Mouse (Mus musculus): ENCODE data around the gene Cenpt. TPM values are rescaled to one million over a fixed set of nuclear protein-coding genes. Genes with fewer than 3 reads are reported as not detected.

Gene Cenpt
- 1 to 10 TPM; 1.9 to 3.9 TPM for total RNA-seq (2021)
- long read RNA-seq, experiment 1, transcript Cenpt-201 (13 exons, 1,814 nt): major isoform, 6 of 10 reads
- long read RNA-seq, experiment 1, partial matches to known transcripts: 0 of 10 reads
- long read RNA-seq, experiment 1, other reads (novel, unspliced or antisense): 4 of 10 reads
- long read RNA-seq, experiment 2, partial matches to known transcripts: 0 of 2 reads
- long read RNA-seq, experiment 2, other reads (novel, unspliced or antisense): 1 of 2 reads

DNA sequence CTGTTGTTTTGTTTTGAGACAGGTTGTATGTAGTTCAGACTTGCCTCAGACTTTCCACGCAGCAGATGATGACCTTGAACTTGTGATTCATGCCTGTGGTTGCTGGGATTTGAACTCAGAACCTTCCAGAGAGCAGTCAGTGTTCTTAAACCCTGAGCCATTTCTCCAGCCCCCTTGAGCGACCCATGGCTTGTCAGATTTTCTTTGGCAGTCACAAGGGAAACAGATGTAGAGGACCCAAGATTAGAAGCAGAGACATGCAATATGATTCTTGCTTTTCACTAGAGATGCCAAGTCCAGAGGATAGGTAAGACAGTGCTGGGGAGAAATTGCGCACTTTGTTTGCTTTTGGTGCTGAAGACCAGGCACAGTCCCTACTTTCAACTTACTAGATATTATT, at the start of gene Cenpt:
TSS of gene Cenpt (minus strand) at position 101 of the 400 bp plus-strand sequence.
- intact Hi-C loops (cut with DNase I; ENCODE audit: low total_unique reads): no loop called here
- DNase-seq: no peak

DNA sequence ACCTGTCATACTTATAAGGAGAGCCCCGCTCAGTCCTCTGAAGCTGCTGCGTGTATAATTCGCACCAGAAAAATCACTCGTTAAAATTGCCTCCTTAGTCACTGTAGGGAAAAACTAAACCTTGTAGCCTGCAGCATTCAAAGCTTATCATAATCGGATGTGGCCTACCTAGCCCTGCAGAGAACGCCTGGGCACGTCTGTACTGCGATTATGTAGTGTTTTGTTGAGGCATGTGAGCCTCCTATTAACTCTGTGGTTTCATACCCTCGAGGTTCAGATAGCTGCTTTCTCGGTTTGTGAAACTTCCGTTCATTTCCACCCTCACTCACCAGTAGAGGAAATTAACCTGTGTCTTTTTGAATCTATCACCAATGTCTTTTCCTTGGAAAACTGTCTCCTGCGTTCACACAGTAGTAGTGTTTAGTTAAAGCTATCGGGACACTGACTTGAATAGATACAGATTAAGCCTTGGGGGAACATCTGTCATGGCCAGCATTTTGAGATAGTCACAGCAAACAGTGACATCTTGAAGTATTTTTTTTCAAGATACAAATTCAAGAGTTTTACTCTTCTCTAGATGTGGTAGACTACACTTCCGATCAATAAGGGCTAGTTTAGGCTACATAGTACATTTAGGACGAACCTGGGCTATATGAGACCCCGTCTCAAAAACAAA, 48.0 kb upstream of the Cenpt start:
- intact Hi-C loops (cut with DNase I; ENCODE audit: low total_unique reads): no loop called here
- no peak for DNase-seq

DNA sequence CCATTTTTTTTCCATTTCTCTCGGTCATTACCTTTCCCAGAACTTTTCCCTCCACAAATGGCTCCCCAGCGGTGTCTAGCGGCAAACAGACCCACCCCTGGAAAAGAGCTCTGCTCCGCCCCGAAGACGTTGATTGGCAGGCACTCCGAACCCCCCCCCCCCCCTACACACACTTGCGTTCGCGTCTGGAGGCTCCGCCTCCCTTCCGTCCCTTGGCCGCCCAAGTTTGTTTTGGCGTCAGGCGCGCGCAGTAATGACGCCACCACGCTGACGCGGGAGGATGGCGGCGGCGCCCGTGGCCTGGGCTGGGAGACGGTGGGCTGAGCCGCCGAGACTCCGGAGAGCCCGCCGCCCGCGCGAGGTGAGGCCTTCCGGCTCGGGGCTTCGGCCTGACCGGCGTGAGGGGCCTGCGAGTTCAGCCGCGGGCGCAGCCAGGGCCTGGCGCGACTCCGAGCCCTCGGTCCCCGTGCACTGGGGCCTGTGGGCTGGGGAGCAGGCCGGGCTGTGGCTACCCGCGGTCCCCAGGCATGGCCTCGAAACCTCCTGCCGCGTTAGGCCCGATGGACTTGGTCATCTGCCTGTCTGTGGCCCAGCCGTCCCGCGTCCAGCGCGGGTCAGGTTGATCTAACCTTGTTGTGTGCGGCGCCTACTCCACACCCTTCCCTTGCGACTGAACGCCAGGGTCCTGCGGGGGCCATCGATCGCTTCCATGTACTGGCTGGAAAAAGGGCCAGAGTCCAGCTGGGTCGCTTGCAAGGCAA, 47.3 kb upstream of the Cenpt start, which contains the start of gene Pskh1:
TSS of gene Pskh1 (plus strand) at position 262 of the 761 bp plus-strand sequence.
- intact Hi-C loops (cut with DNase I; ENCODE audit: low total_unique reads): no loop called here
- peak; percentile 91 for DNase-seq

DNA sequence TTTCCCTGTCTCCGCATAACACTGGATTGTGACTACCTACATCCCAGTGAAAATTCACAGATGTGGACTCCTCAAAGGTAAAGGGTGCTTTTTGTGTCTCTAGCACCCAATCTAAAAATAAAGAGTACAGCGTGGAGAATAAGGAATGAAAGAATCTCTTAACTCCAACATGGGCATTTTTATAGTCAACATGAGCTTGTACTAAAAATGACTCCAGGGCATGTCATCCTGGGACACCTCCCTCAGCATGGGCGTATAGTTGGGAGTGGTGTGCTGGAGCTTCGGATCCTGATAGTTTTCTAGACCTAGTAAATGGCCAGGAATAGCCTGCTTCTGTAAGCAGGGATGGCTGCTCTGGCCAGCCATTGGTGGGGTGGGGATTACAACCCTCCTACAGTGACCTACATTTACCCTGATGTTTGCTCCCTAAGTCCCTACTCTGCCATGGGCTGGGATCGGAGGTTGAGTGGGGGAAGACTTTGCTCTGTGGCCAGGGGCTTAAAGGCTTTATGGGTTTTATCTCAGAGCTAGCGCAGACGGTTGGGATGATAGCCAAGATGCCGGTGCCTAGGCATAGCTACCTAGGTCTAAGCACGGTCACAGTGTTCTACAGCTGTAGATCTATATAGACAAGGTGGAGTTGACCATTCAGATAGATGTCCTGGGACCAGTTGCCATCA, 44.9 kb upstream of the Cenpt start:
- intact Hi-C loops (cut with DNase I; ENCODE audit: low total_unique reads): no loop called here
- DNase-seq: no peak

DNA sequence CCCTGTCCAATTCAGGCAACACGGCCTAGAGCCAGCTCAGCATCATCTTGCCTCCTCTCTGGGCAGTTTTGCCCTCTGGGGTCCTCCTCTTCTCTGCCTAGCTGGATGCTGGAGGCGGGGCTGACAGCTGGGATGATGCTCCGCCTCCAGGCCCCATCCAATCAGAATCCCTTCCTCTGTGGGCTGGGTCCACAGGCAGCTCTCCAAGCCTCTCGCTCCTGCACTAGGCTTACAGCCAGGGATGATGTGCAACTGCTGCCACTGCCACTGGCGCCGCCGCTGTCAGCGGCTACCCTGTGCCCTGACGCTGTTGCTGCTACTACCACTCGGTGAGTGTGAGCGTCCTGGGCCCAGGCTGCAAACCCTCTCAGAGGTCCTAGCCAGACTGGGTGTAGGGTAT, 40.3 kb upstream of the Cenpt start, which contains the start of gene Nrn1l:
TSS of gene Nrn1l (plus strand) at position 229 of the 400 bp plus-strand sequence.
- intact Hi-C loops (cut with DNase I; ENCODE audit: low total_unique reads): no loop called here
- DNase-seq: peak; percentile 86

DNA sequence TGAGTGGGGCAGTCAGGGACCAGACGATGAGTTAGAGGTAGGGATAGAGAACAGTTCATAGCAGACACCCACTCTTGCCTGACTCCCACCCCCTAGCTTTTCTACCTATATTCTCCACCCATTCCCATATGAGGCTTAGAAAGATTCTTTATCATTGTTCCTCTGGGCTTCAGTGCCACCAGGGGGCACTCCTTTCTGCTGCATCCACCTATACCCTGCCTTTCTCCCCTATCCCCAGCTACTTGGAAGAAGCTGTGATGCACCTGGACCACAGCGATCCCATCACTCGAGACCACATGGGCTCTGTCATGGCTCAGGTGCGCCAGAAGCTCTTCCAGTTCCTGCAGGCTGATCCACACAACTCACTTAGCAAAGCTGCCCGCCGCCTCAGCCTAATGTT, 39.4 kb upstream of the Cenpt start:
- DNase-seq: no peak
- intact Hi-C loops (cut with DNase I; ENCODE audit: low total_unique reads): no loop called here

DNA sequence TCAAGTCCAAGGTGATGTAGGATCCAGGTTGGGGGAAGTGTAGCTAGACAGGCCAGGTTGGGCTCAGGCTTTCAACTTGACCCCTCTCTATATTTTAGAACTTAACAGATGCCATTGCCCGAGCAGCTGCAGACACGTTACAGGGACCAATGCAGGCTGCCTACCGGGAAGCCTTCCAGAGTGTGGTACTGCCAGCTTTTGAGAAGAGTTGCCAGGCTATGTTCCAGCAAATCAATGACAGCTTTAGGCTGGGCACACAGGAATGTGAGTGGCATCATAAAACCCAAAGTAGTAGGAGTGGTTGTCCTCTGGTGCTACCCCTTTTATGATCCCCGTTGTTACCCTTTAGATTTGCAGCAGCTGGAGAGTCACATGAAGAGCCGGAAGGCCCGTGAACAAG, 37.8 kb upstream of the Cenpt start:
- peak; percentile 59 for DNase-seq
- intact Hi-C loops (cut with DNase I; ENCODE audit: low total_unique reads): no loop called here

DNA sequence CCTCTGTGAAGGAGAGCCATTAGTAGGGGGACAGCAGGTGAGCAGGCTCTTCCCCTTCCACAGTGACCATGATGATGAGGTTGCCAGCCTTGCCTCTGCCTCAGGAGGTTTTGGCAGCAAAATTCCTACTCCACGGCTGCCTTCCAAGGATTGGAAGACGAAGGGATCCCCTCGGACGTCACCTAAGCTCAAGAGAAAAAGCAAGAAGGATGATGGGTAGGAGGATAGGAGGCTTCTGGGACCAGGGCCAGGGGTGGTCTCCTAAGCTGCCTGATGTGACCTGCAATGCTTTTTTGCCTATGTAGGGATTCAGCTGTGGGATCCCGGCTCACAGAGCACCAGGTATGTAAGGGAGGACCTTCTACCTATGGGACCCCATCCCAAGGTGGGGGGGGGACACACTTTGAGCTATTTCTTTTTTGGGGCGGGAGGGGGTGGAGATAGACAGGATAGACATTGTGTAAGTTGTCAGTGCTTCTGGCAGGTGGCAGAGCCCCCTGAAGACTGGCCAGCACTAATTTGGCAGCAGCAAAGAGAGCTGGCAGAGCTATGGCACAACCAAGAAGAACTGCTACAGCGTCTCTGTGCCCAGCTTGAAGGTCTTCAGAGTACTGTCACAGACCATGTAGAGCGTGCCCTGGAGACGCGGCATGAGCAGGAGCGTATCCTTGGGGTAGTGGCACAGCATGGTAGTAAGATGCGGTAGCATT, 36.8 kb upstream of the Cenpt start:
- intact Hi-C loops (cut with DNase I; ENCODE audit: low total_unique reads): no loop called here
- no peak for DNase-seq

DNA sequence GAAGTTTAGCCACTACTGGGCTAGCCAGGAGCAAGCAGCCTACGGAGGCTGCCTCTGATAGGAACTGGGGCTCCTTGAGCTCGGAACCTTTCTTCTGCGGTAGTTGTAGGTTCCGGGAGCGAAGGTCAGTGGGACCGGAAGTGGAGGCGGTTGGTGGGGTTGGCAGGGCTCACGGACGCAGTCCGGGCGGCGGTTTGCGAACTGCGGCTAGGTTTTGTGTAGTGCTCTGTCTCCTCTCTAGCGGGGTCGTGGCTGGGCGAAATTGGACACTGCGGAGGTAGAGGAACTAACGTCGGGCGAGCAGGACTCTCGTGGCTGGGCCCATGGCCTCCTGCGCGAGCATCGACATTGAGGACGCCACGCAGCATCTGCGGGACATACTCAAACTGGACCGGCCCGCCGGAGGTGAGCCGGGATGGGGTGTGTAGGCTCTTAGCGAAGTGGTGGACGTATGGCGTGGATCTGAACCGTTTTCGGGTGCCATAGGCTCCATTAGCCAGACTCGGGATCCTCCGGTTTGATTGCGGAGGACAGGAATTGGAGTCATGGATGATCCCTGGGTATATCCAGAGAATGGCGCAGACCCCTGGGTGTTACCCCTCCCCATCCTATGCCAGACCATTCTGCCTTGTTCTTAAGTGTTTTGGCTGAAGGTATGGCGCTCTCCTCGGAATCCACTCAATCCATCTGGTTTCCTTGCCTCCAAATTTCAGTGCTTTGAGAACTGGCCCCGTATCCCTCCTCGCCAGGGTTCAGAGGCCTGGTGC, 27.9 kb upstream of the Cenpt start, which contains the start of gene Edc4:
TSS of gene Edc4 (plus strand) at position 128 of the 767 bp plus-strand sequence.
- intact Hi-C loops (cut with DNase I; ENCODE audit: low total_unique reads): no loop called here
- DNase-seq: peak; percentile 82

DNA sequence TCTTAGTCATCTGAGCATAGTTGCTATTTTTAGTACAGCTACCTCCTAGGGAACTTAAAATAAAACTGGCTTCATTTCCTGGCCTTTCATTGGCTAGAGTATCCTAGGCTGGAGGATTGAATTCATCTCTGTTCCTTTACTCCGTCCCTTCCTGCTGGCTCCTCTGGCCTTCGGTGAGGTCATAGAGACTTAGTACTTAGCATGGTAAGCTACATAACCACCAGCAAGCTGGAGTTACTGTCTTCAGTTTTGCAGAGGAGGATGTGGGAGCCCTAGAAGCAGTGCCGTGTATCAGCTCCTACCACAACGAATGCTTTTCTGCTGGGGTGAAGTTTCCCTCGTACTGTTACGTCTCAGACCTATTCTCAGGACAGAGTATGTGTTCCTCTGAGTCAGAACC, 21.2 kb upstream of the Cenpt start:
- DNase-seq: peak; percentile 30
- intact Hi-C loops (cut with DNase I; ENCODE audit: low total_unique reads): no loop called here

DNA sequence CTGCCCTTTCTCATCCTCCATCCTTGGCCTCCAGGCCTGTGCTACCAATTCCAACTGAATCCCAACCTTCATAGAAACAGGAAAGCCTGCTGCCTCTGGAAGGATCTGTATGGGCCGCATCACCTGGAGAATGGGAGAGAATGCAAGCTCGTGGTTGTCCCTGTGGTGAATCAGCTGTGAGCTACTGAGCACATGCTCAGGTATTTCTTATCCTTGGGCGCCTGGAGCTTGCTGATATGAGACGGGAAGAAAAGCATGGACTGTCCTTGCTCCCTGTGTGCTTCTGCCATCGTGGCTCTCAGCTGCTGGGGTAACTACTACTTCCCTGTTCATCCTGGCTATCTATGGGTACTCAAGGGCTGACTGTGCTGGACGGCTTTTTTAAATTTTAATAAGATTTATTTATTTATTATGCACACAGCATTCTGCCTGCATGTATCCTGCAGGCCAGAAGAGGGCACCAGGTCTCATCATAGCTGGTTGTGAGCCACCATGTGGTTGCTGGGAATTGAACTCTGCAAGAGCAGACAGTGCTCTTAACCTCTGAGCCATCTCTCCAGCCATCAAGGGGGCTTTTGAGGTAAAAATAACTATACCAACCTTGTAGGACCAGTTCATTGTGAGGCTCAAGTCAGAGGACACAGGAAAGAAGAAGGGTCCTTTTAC, 13.4 kb upstream of the Cenpt start:
- no peak for DNase-seq

DNA sequence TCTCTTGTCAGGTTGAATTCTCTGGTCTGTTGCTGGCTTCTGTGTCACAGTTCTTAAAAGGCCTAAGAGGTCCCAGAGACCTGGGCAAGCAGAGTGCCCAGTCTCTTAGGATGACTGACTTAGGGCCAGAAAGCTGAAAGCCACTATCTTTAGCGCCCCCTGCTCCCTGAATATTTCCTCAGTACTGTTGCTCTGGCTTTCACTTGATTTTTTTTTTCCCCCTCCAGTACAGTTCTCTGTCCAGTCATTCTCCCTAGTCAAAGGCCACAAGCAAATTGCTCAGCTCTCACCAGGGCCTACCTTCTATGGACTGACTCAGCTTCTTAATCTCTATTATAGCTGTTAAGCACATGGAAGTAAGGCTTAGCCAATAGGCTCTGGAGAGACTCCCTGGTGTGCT, 8.9 kb upstream of the Cenpt start:
- DNase-seq: no peak
- intact Hi-C loops (cut with DNase I; ENCODE audit: low total_unique reads): no loop called here

More for the DNA sequence above, 13.4 kb upstream of the Cenpt start:
- intact Hi-C loops (cut with DNase I; ENCODE audit: low total_unique reads): no loop called here

DNA sequence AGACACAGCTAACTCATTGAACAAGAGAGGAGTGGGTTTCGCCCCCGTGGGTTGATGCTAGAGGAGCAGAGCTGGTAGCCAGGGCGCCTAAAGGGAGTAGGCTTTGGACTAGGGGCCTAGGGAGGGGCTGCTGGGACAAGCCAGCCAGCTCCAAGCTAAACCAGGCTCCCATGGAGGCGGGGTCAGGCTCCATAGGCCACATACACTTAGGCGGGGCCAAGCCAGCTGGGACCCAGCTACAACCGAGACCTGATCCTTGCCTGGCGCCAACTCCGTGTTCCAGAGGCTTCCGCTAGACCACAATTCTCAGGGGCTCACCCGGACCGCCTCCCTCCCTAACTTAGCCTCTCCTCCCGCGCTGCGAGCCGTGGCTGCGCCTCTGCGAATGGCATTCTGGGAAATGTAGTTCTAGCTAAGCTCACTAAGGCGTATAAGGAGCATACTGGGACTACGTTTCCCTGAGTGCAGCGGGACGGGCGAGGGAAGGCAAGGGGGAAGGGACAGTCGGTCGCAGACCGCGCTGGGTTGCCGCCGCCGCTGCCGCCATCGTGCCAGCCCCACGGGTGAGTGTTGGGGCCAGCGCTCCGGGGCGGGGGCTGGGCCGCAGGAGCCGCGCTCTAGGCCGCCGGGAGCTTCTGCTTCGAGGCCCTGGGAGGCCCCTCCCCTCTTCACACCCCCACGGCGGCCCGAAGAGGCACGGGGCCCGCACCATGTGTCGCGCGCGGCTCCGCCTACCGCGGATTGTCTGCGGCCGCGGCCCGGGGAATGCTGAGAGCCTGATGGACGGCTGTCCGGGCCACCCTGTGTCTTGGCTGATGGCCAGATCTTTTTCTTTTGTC, 7.3 kb upstream of the Cenpt start, which contains the start of gene Nutf2:
TSS of gene Nutf2 (plus strand) at position 438 of the 839 bp plus-strand sequence.
- peak; percentile 97 for DNase-seq
- intact Hi-C loops (cut with DNase I; ENCODE audit: low total_unique reads): no loop called here

DNA sequence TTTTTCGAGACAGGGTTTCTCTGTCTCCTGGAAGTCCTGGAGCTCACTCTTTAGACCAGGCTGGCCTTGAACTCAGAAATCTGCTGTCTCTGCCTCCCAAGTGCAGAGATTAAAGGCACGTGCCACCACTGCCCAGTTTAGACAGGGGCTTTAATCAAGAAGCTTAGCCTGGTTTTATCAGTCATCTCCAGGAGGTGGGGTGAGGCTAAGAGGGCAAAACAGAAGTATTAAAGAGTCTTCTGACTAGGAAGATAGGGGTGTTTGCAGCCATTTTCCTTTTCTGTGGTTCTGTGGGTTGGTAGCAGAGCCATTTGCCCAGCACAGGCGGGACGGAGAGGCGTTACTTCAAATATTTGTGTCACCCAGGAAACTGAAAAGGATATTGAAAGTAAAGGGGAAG, 6.2 kb upstream of the Cenpt start:
- no peak for DNase-seq
- intact Hi-C loops (cut with DNase I; ENCODE audit: low total_unique reads): no loop called here

DNA sequence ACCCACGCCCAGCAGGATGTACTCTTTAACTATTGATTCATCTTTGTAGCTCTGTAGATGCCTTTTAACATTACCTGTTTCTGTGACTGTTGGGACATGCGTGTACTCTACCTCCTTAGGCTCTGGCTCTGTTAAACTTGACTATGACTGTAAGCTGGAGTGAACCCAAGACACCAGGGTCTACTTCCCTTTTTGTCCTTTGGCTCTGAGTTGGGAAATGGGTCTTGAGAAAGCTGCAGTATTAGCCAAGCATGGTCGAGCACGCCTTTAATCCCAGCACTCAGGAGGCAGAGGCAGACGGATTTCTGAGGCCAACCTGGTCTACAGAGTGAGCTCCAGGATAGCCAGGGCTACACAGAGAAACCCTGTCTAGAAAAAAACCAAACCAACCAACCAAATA, 5.4 kb upstream of the Cenpt start:
- no peak for DNase-seq
- intact Hi-C loops (cut with DNase I; ENCODE audit: low total_unique reads): no loop called here

DNA sequence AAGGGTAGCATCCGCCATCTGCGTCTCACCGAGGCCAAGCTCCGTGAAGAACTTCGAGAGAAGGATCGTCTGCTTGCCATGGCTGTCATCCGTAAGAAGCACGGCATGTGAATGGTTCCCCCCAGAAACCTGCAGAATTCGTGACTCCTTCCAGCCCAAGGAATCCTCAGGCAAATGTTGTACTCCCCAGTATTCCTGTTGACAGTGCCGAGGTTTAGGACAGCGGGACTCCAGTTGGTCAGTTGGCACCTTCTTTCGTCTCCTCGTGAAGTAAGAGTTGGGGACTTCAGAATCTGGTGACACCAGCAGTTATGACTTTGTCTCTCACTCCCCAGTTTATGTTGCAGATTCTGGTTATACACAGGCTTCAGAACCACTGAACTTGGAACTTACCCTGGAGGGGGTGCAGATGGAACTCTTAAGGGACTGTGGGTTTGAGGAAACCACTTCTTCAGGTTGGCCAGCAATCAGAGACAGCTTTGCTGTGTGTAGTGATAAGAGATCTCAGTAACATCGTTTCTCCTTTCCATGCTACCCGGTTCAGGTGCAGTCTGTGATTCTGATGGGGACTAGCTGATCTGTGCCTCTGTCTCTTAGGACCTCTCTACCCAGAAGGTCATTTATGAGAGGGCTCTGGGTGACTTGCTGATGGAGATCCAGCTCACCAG, 3.2 kb upstream of the Cenpt start:
- DNase-seq: no peak
- intact Hi-C loops (cut with DNase I; ENCODE audit: low total_unique reads): no loop called here
